Mouse (Mus musculus) heart, postnatal 0 days (tissue): ENCODE results near the gene Prcp. TPM values are rescaled to one million over a fixed set of nuclear protein-coding genes. Genes with fewer than 3 reads are reported as not detected.
A peak's percentile ranks its signal among the peaks of the same experiment; 100 is the strongest.

Experiments used
- ATAC-seq: fragments of 200-750 bp; cut with Nextera tagmentation; 2 replicates; pipeline ENCODE4 v1.8.0; 2017; ENCODE audit warnings: low read depth, moderate number of reproducible peaks, moderate library complexity; ENCODE audit not compliant: insufficient read depth
- DNase-seq: peaks from one replicate; pipeline ENCODE4 v3.0.0-alpha.2; 2016; ENCODE audit warnings: low spot score
- H3K27ac ChIP-seq: fragments of 300-500 bp; sonication (generic); 2 replicates; pipeline ENCODE4 v1.5.1; 2014; ENCODE audit warnings: low read depth, mild to moderate bottlenecking
- H3K27me3 ChIP-seq: fragments of 300-500 bp; sonication (generic); 2 replicates; pipeline ENCODE4 v1.6.1; 2014; ENCODE audit warnings: low read length, mixed read lengths; ENCODE audit not compliant: control insufficient read depth, insufficient read depth
- H3K36me3 ChIP-seq: fragments of 300-500 bp; sonication (generic); replicated peaks from 2 replicates; pipeline ENCODE4 v1.6.1; 2014; ENCODE audit warnings: low read length, mixed read lengths; ENCODE audit not compliant: control insufficient read depth, insufficient read depth
- H3K4me1 ChIP-seq: fragments of 300-500 bp; sonication (generic); 2 replicates; pipeline ENCODE4 v1.6.1; 2014; ENCODE audit warnings: antibody characterized with exemption; ENCODE audit not compliant: control insufficient read depth, insufficient read depth
- H3K4me2 ChIP-seq: fragments of 300-500 bp; sonication (generic); 2 replicates; pipeline ENCODE4 v1.6.1; 2014; ENCODE audit warnings: low read depth, mild to moderate bottlenecking, low read length, moderate library complexity
- H3K4me3 ChIP-seq: fragments of 300-500 bp; sonication (generic); 2 replicates; pipeline ENCODE4 v1.5.1; 2014; ENCODE audit warnings: low read depth, low read length
- H3K9ac ChIP-seq: fragments of 300-500 bp; sonication (generic); replicated peaks from 2 replicates; pipeline ENCODE4 v1.6.1; 2014; ENCODE audit warnings: low read depth, low read length, mixed read lengths
- H3K9me3 ChIP-seq: fragments of 300-500 bp; sonication (generic); replicated peaks from 2 replicates; pipeline ENCODE4 v1.6.1; 2016; ENCODE audit warnings: low read length; ENCODE audit not compliant: control insufficient read depth
- CTCF ChIP-seq: IDR thresholded peaks from 2 replicates; pipeline ENCODE4 v1.5.1; 2016; ENCODE audit warnings: antibody characterized with exemption, control low read depth, low read depth
- EP300 ChIP-seq: IDR thresholded peaks from 2 replicates; pipeline ENCODE4 v1.6.1; 2016; ENCODE audit warnings: antibody characterized with exemption, low read depth
- WGBS: fragments of 180-500 bp; shearing (Covaris S2); extraction: QIAGEN DNeasy Blood & Tissue Kit; methylation state at CpG from one replicate; pipeline ENCODE4 v1.1.7; 2014; 5-methylcytosine and 5-hydroxymethylcytosine counted together
- polyA plus RNA-seq: library from polyadenylated mRNA; unstranded; fragments of >200 nt; fragmentation: Nextera tagmentation; extraction: Ambion mirVana; gene quantifications from 2 replicates; pipeline ENCODE4 v1.2.1, GENCODE M21; 2015
- total RNA-seq: library from RNA; depleted of rRNA; stranded (reverse); fragments of >200 nt; gene quantifications from 2 replicates; pipeline ENCODE4 v1.2.3, GENCODE M21; 2014; ENCODE audit warnings: low replicate concordance

Prcp gene
- total and polyA plus RNA-seq, 2 experiments from 2014 or later: 18.3 to 44.8 TPM

- peak; percentile 44 for ATAC-seq
- no peak for TF ChIP-seq CTCF
- peak; percentile 45; the same call in 1 of the 2 replicates for TF ChIP-seq EP300
- no peaks in the 10 kb centered on the region for H3K27me3 ChIP-seq
- no peaks in the 10 kb centered on the region for H3K9me3 ChIP-seq
- no peaks in the 10 kb centered on the region for H3K36me3 ChIP-seq
- H3K9ac ChIP-seq: no peak overlapping the region
- no peak overlapping the region for H3K4me3 ChIP-seq
- H3K4me2 ChIP-seq: no peak overlapping the region
- H3K4me1 ChIP-seq: no peaks in the 10 kb centered on the region
- 75% methylated on average over 9 of the region's 9 CpGs for WGBS
- H3K27ac ChIP-seq: peak overlapping the region; percentile 61
- peak; percentile 28 for DNase-seq
Observed at GRCm38 (mm10) chr7:92883850-92884716, 9.8 kb downstream of the Prcp start.

DNA sequence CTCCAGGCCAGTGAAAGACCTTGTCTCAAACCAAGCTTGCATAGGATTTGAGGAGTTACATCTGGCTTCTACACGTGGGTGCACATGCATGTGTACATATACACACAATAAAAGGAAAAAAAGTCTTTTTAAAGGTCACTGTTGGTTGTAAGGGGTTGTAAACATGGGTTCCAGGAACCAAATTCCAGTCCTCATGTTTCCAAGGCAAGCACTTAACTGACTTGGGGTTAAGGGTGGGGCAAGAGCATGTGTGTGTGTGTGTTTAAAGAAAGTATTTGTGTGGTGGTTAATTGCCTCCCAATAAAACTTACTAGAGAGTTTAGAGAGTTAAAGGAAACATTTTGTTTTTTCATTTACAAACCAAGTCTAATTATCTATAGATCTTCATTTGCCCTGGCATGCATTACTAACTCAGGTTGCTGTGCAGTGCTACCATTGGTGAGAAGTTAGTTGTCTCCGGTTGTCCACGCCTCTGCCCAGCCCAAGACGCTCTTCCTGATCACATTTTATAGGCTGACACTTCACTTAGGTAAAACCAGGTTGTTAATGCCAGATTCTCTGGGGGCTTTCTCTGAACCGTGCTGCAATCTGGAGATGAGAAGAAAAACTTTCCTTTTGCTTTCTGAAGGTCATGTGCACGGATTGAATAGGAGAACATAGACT, 10.9 kb downstream of the Prcp start:
- no peaks in the 10 kb centered on the region for H3K4me1 ChIP-seq
- H3K4me3 ChIP-seq: no peak overlapping the region
- WGBS: 81% methylated on average over 6 of the region's 6 CpGs
- H3K9ac ChIP-seq: no peak overlapping the region
- no peaks in the 10 kb centered on the region for H3K36me3 ChIP-seq
- no peaks in the 10 kb centered on the region for H3K9me3 ChIP-seq
- no peak for ATAC-seq
- TF ChIP-seq EP300 (no peak), CTCF (no peak)
- no peak for DNase-seq
- H3K27me3 ChIP-seq: no peaks in the 10 kb centered on the region
- no peak overlapping the region for H3K27ac ChIP-seq
- H3K4me2 ChIP-seq: no peak overlapping the region

DNA sequence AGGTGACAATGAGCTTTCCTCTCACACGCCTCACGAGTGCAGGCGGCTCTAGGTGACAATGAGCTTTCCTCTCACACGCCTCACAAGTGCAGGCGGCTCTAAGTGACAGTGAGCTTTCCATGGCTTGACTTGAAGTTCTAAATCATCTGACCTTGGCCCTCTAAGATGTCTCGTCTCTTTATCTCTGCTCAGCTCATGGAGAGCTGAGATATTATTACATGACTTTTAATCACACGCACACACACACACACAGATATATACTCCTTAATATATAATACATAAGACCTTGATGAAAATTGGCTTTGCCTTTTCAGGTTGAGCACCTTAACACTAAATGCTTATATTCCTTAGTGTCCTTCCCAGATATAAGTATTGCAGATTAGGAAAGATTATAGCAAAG, 12.5 kb downstream of the Prcp start:
- ATAC-seq (no peak), DNase-seq (no peak)
- Histone ChIP-seq H3K27me3 (no peaks in the 10 kb centered on the region), H3K4me3 (no peak overlapping the region), H3K4me1 (0 out of 2 replicates have a peak, but pooled peaks cover 5% of the 10 kb centered on the region), H3K36me3 (no peaks in the 10 kb centered on the region), H3K9me3 (no peaks in the 10 kb centered on the region), H3K9ac (no peak overlapping the region), H3K27ac (0 out of 2 replicates have a peak overlapping the region, but pooled peaks have one; percentile 1), H3K4me2 (no peak overlapping the region)
- WGBS: 40% methylated on average over 7 of the region's 7 CpGs
- TF ChIP-seq EP300 (no peak), CTCF (no peak)

- ATAC-seq (no peak), DNase-seq (no peak)
- WGBS: 89% methylated on average over 5 of the region's 5 CpGs
- Histone ChIP-seq H3K36me3 (no peaks in the 10 kb centered on the region), H3K4me1 (0 out of 2 replicates have a peak, but pooled peaks cover 5% of the 10 kb centered on the region), H3K9ac (no peak overlapping the region), H3K9me3 (no peaks in the 10 kb centered on the region), H3K27me3 (no peaks in the 10 kb centered on the region), H3K4me2 (no peak overlapping the region), H3K27ac (no peak overlapping the region), H3K4me3 (no peak overlapping the region)
- TF ChIP-seq CTCF (no peak), EP300 (no peak)
Observed at GRCm38 (mm10) chr7:92887230-92887629, 13.0 kb downstream of the Prcp start.

DNA sequence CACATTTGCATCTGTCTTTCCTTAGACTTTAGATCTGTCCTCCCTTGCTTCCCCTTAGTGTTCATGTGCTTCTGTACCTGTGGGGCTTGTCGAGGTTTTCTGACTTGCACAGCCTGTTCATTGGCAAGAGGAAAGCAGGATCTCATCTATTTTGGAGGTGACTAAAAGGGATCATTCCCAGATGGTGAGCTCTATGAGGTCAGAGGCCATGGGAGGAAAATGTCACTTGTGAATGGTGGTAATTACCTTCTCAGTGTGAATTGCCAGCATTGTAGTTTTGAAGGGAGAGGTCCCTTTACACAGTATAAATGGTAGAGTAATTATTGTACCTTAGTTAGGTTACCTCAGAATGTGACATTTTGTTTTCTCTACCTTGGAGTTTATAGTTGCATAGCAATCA, 15.9 kb downstream of the Prcp start:
- 0 out of 2 replicates have a peak, but pooled peaks cover 5% of the 10 kb centered on the region for H3K4me1 ChIP-seq
- H3K36me3 ChIP-seq: no peaks in the 10 kb centered on the region
- H3K4me3 ChIP-seq: no peak overlapping the region
- 0 out of 2 replicates have a peak, but pooled peaks cover 2% of the 10 kb centered on the region for H3K9me3 ChIP-seq
- no peak overlapping the region for H3K9ac ChIP-seq
- TF ChIP-seq EP300: no peak
- no peak for TF ChIP-seq CTCF
- 42% methylated on average over 1 of the region's 1 CpGs for WGBS
- no peak for ATAC-seq
- no peak for DNase-seq
- no peak overlapping the region for H3K4me2 ChIP-seq
- H3K27me3 ChIP-seq: no peaks in the 10 kb centered on the region
- H3K27ac ChIP-seq: no peak overlapping the region
